Mouse (Mus musculus) heart, embryonic 14.5 days (tissue): ENCODE results near the gene B3gnt7. TPM values are rescaled to one million over a fixed set of nuclear protein-coding genes. Genes with fewer than 3 reads are reported as not detected.

Experiments
- ATAC-seq: fragments of 200-750 bp; cut with Nextera tagmentation; 2 replicates; pipeline ENCODE4 v1.8.0; 2017; ENCODE audit warnings: low read depth, moderate TSS enrichment; ENCODE audit not compliant: insufficient number of reproducible peaks, insufficient read depth, low FRiP score
- H3K27ac ChIP-seq, 2 experiments: fragments of 200-500 bp in 1 of 2; fragments of 300-500 bp in 1 of 2; sonication (generic) in 1 of 2; replicated peaks in 1 of 2; 2 replicates each; pipeline ENCODE4 v1.5.1; 2012 to 2014; ENCODE audit warnings: low read depth in 2 of 2, low read length in 2 of 2, control low read depth in 1 of 2, mild to moderate bottlenecking in 1 of 2, mixed read lengths in 1 of 2; ENCODE audit not compliant: control insufficient read depth in 1 of 2, insufficient read depth in 1 of 2
- H3K27me3 ChIP-seq: fragments of 300-500 bp; sonication (generic); 2 replicates; pipeline ENCODE4 v1.6.1; 2014; ENCODE audit warnings: mild to moderate bottlenecking, low read length, control low read depth; ENCODE audit not compliant: control insufficient read depth, insufficient read depth
- H3K36me3 ChIP-seq: fragments of 300-500 bp; sonication (generic); 2 replicates; pipeline ENCODE4 v1.6.1; 2014; ENCODE audit warnings: mild to moderate bottlenecking, control low read depth, low read length, mixed read lengths; ENCODE audit not compliant: control insufficient read depth, insufficient read depth
- H3K4me1 ChIP-seq, 2 experiments: fragments of 200-500 bp in 1 of 2; fragments of 300-500 bp in 1 of 2; sonication (generic) in 1 of 2; 2 replicates each; pipeline ENCODE4 v1.6.1; 2012 to 2014; ENCODE audit warnings: low read length in 2 of 2, control low read depth in 1 of 2, mixed read lengths in 1 of 2; ENCODE audit not compliant: control insufficient read depth in 2 of 2, insufficient read depth in 2 of 2
- H3K4me2 ChIP-seq: fragments of 300-500 bp; sonication (generic); 2 replicates; pipeline ENCODE4 v1.6.1; 2014; ENCODE audit warnings: mild to moderate bottlenecking, low read length
- H3K4me3 ChIP-seq, 2 experiments: fragments of 200-500 bp in 1 of 2; fragments of 300-500 bp in 1 of 2; sonication (generic) in 1 of 2; 2 replicates each; pipeline ENCODE4 v1.5.1; 2012 to 2014; ENCODE audit warnings: low read length in 2 of 2, mild to moderate bottlenecking in 2 of 2, control low read depth in 1 of 2, low read depth in 1 of 2, moderate library complexity in 1 of 2; ENCODE audit not compliant: control insufficient read depth in 1 of 2, insufficient read depth in 1 of 2
- H3K9ac ChIP-seq: fragments of 300-500 bp; sonication (generic); 2 replicates; pipeline ENCODE4 v1.6.1; 2014; ENCODE audit warnings: mild to moderate bottlenecking, low read length
- H3K9me3 ChIP-seq: fragments of 300-500 bp; sonication (generic); 2 replicates; pipeline ENCODE4 v1.6.1; 2016; ENCODE audit warnings: low read length, control low read depth; ENCODE audit not compliant: control insufficient read depth
- WGBS: fragments of 180-500 bp; shearing (Covaris S2); extraction: QIAGEN DNeasy Blood & Tissue Kit; methylation state at CpG from one replicate; pipeline ENCODE4 v1.1.7; 2014; 5-methylcytosine and 5-hydroxymethylcytosine counted together
- polyA plus RNA-seq: library from polyadenylated mRNA; unstranded; fragments of >200 nt; fragmentation: Nextera tagmentation; extraction: Ambion mirVana; gene quantifications from 2 replicates; pipeline ENCODE4 v1.2.1, GENCODE M21; 2014

B3gnt7 gene
- polyA plus RNA-seq, 1 experiment from 2014 or later: 3.5 TPM

DNA sequence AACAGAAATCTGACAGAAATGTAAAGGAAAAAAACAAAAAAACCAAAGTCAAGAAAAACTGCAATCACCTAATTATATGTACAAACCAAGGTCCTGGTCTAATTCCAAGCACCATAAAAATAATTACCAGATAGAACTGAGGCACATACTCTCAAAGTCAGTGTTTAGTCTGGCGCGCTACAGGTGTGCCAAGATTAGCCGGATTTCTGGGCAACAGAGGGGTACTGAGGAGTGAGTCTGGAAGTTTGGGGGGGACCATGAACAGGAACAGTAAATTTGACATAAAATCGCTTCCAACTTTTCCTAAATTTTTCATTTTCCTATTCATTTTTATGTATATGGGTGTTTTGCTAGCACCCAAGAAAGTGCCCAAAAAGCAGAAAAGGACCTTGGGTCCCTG, 43.3 kb downstream of the B3gnt7 start:
- no peak overlapping the region for H3K27ac ChIP-seq
- no peaks in the 10 kb centered on the region for H3K4me1 ChIP-seq
- 97% methylated on average over 4 of the region's 4 CpGs for WGBS
- no peaks in the 10 kb centered on the region for H3K9me3 ChIP-seq
- no peaks in the 10 kb centered on the region for H3K27me3 ChIP-seq
- H3K9ac ChIP-seq: no peak overlapping the region
- peaks cover 42% of the 10 kb centered on the region for H3K36me3 ChIP-seq
- H3K4me3 ChIP-seq: no peak overlapping the region
- no peak overlapping the region for H3K4me2 ChIP-seq
- no peak for ATAC-seq

DNA sequence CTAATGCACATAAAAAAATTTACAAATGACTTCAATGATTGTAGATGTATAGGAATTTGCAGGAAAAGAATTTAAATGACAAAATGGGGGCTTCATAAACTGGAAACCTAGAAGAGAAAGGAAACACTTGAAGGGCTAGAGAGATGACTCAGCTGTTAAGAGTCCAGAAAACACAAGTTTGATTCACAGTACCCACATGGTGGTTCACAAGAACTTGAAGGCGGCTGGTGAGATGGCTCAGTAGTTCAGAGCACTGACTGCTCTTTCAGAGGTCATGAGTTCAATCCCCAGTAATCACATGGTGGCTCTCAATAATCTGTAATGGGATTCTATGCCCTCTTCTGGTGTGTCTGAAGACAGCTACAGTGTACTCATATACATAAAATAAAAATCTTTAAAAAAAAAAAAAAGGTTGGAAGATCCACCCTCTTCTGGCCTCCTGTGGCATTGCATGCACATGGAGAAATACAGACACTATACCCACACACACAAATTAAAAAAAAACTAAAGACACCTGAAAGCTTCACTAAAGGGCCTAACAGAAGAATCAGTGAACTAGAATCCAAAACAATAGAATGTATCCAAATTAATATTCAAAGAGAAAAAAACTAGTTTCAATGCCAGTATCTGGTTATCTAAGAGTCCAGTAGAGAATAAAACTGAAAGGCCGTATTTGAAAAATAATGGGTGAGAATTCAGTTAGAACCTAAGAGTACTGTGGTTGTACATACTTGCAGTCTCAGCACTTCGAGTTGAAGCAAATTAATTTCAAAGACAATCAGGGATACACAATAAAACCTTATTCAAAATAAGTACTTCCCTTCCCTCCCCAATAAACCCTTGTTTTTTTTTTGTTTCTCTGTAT, 44.5 kb downstream of the B3gnt7 start:
- H3K9ac ChIP-seq: no peak overlapping the region
- H3K36me3 ChIP-seq: peaks cover 53% of the 10 kb centered on the region
- H3K4me1 ChIP-seq: no peaks in the 10 kb centered on the region
- no peak overlapping the region for H3K4me2 ChIP-seq
- ATAC-seq: no peak
- H3K27ac ChIP-seq: no peak overlapping the region
- H3K4me3 ChIP-seq: no peak overlapping the region
- 91% methylated on average over 3 of the region's 3 CpGs for WGBS
- no peaks in the 10 kb centered on the region for H3K9me3 ChIP-seq
- no peaks in the 10 kb centered on the region for H3K27me3 ChIP-seq

DNA sequence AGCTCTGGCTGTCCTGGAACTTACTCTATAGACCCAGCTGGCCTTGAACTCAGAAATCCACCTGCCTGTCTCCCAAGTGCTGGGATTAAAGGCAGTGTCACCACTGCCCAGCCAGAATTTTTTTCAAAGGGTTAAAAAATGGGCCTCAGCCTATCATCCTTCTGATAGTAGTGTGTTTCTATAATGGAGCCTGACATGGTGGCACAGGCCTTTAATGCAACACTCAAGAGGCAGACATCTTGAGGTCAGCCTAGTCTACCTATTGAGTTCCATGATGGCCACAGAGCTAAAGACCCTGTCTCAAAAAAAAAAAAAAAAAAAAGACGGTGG, 45.0 kb downstream of the B3gnt7 start:
- Histone ChIP-seq H3K4me2 (no peak overlapping the region), H3K27ac (no peak overlapping the region), H3K9ac (no peak overlapping the region), H3K27me3 (no peaks in the 10 kb centered on the region), H3K36me3 (peaks cover 59% of the 10 kb centered on the region), H3K4me1 (no peaks in the 10 kb centered on the region), H3K4me3 (no peak overlapping the region), H3K9me3 (no peaks in the 10 kb centered on the region)
- no peak for ATAC-seq
- 44% methylated on average over 1 of the region's 1 CpGs for WGBS

DNA sequence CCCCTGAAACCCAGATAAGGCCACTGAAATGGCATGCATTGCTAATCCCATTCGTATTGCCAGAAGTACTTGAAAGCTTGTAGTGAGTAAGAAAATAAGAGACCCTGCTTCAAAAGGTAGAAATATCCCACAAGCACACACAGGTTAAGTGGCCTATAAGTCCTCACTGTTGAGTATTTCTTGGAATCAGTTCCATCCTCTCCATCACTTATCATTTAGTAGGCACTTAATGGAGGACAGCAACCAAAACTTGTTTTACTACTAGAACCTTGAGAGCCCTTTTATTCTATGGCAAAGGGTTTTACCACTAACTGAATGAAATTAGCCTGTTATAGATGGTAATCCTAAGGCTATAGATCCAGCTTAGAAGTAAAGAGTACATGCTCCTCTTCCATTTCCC, 45.5 kb downstream of the B3gnt7 start:
- no peaks in the 10 kb centered on the region for H3K9me3 ChIP-seq
- no peak overlapping the region for H3K27ac ChIP-seq
- no peak overlapping the region for H3K4me2 ChIP-seq
- H3K27me3 ChIP-seq: no peaks in the 10 kb centered on the region
- H3K9ac ChIP-seq: no peak overlapping the region
- peaks cover 63% of the 10 kb centered on the region for H3K36me3 ChIP-seq
- no peaks in the 10 kb centered on the region for H3K4me1 ChIP-seq
- no peak overlapping the region for H3K4me3 ChIP-seq
- 67% methylated on average over 1 of the region's 1 CpGs for WGBS
- no peak for ATAC-seq

DNA sequence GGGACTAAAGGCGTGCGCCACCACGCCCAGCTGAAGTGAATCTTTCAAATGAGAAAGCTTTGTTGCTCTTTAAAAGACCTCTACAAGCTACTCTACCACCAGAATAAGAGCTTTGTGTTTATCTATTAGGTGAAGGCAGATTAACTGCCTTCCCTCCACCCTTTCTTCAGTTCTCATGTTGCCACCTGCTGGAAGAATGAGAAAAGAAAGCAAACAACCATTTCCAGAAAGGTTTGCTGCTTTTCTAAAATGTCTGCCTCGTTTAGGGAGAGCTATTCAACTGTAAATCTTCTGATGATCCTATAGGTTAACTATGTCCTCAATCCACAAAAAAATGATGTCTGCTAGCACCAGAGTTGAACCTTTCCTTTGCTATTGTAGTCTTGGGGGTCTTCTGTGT, 46.2 kb downstream of the B3gnt7 start:
- Histone ChIP-seq H3K4me3 (no peak overlapping the region), H3K9ac (no peak overlapping the region), H3K9me3 (no peaks in the 10 kb centered on the region), H3K36me3 (peaks cover 70% of the 10 kb centered on the region), H3K27ac (no peak overlapping the region), H3K27me3 (no peaks in the 10 kb centered on the region), H3K4me1 (no peaks in the 10 kb centered on the region), H3K4me2 (no peak overlapping the region)
- no peak for ATAC-seq
- WGBS: 86% methylated on average over 4 of the region's 4 CpGs

DNA sequence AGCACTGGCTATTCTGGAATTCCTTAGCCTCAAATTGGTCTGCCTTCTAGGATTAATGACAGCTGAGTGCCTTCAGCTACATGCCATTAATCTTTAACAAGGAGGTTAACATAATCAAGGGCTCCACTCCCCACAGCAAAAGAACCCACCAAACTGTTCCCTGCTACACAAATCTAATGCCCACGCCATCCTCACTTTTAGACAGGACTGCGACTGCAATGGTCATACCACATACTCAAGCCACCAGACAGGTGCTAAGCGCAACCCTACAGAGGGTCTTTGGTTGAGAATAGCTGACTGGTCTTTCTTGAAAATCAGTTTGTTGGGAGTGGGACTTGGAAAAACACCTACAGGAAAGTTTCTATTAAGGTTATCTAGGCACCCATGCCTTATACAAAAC, 46.6 kb downstream of the B3gnt7 start:
- no peak for ATAC-seq
- Histone ChIP-seq H3K4me2 (no peak overlapping the region), H3K36me3 (peaks cover 74% of the 10 kb centered on the region), H3K4me1 (no peaks in the 10 kb centered on the region), H3K27me3 (no peaks in the 10 kb centered on the region), H3K9ac (no peak overlapping the region), H3K27ac (no peak overlapping the region), H3K9me3 (no peaks in the 10 kb centered on the region), H3K4me3 (no peak overlapping the region)
- WGBS: 91% methylated on average over 3 of the region's 3 CpGs

DNA sequence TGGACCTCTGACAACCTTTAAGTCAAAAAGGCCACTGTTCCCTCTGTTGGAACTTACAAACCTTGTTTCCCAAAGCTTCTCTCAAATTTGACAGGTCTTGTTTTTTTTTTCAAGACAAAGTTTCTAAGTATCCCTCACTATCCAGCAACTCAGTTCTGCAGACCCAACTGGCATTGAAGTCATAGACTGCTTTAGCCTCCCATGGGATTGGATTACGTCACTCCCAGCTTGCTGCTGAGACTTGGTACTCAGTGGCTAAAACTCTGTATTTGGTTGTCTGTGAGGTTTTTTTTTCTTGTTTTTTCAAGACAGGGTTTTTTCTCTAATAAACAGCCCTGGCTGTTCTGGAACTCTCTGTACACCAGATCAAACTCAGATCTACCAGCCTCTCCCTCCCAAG, 47.1 kb downstream of the B3gnt7 start:
- no peak overlapping the region for H3K4me2 ChIP-seq
- WGBS: 89% methylated on average over 1 of the region's 1 CpGs
- H3K27me3 ChIP-seq: no peaks in the 10 kb centered on the region
- H3K9ac ChIP-seq: no peak overlapping the region
- no peaks in the 10 kb centered on the region for H3K9me3 ChIP-seq
- H3K4me3 ChIP-seq: no peak overlapping the region
- no peaks in the 10 kb centered on the region for H3K4me1 ChIP-seq
- H3K36me3 ChIP-seq: peaks cover 79% of the 10 kb centered on the region
- no peak overlapping the region for H3K27ac ChIP-seq
- ATAC-seq: no peak

DNA sequence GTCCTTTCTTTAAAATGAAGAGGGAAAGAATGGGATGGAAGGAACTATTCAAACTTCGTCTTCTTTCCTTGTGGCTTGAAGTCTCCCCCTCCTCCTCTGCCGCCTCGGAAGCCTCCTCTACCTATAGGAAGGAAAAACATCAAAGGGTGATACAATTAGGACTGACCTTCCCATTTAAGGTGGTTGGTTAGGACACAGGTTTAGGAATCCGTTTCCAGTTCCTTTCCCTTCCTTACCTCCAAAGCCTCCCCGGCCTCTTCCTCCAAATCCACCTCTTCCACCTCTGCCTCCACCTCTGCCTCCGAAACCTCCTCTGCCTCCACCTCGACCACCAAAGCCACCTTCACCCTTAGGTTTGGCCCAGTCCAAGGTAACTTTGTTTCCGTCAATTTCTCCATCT, 47.9 kb downstream of the B3gnt7 start:
- ATAC-seq: no peak
- H3K36me3 ChIP-seq: peaks cover 88% of the 10 kb centered on the region
- no peaks in the 10 kb centered on the region for H3K4me1 ChIP-seq
- no peak overlapping the region for H3K4me3 ChIP-seq
- no peaks in the 10 kb centered on the region for H3K27me3 ChIP-seq
- H3K4me2 ChIP-seq: no peak overlapping the region
- H3K27ac ChIP-seq: no peak overlapping the region
- H3K9me3 ChIP-seq: no peaks in the 10 kb centered on the region
- WGBS: 83% methylated on average over 8 of the region's 8 CpGs
- no peak overlapping the region for H3K9ac ChIP-seq
